Mouse (Mus musculus) liver, postnatal 0 days (tissue): Measurements from ENCODE around the gene Ifi203. TPM values are rescaled to one million over a fixed set of nuclear protein-coding genes. Genes with fewer than 3 reads are reported as not detected.

ENCODE experiments used
- polyA plus RNA-seq: library from polyadenylated mRNA; unstranded; fragments of >200 nt; fragmentation: Nextera tagmentation; extraction: Ambion mirVana; gene quantifications from 2 replicates; pipeline ENCODE4 v1.2.1, GENCODE M21; 2015

Ifi203 gene
- polyA plus RNA-seq, 1 experiment from 2014 or later, result 8.4 TPM

Other genes with a start within 250 kb of the Ifi203 start
- gene Ifi207, start 200.9 kb downstream of the Ifi203 start, polyA plus RNA-seq, result 2.5 TPM in 2 replicates
- 9.2 and 10.1 TPM in 2 replicates for gene Ifi204, start 175.7 kb downstream of the Ifi203 start, polyA plus RNA-seq
- 3.7 and 4.6 TPM in 2 replicates for gene Ifi211, start 29.6 kb downstream of the Ifi203 start, polyA plus RNA-seq
- gene Mndal, start 181 bp downstream of the Ifi203 start, polyA plus RNA-seq, result 11.6 and 13.2 TPM in 2 replicates
- not detected in 2 replicates for gene Ifi202b, start 40.1 kb upstream of the Ifi203 start, polyA plus RNA-seq
- 2.0 and 2.5 TPM in 2 replicates for gene Ifi205, start 89.1 kb upstream of the Ifi203 start, polyA plus RNA-seq
- 0.08 and 0.11 TPM in 2 replicates for gene Olfr433, start 98.0 kb upstream of the Ifi203 start, polyA plus RNA-seq
- not detected in 2 replicates for gene Olfr432, start 106.5 kb upstream of the Ifi203 start, polyA plus RNA-seq
- gene Olfr430, start 123.9 kb upstream of the Ifi203 start, polyA plus RNA-seq, result not detected in 2 replicates
- not detected in 2 replicates for gene Olfr429, start 141.7 kb upstream of the Ifi203 start, polyA plus RNA-seq
- gene Olfr427, start 154.2 kb upstream of the Ifi203 start, polyA plus RNA-seq, result not detected in 2 replicates
- not detected in 2 replicates for gene Olfr231, start 178.5 kb upstream of the Ifi203 start, polyA plus RNA-seq
- gene Olfr424, start 188.8 kb upstream of the Ifi203 start, polyA plus RNA-seq, result not detected in 2 replicates
- 0.13 and 0.40 TPM in 2 replicates for gene Olfr420, start 213.0 kb upstream of the Ifi203 start, polyA plus RNA-seq
- 6.7 and 9.4 TPM in 2 replicates for gene Spta1, start 230.1 kb upstream of the Ifi203 start, polyA plus RNA-seq